Mouse (Mus musculus): Measurements from ENCODE around the gene Ctrc. TPM values are rescaled to one million over a fixed set of nuclear protein-coding genes. Genes with fewer than 3 reads are reported as not detected.

The Ctrc gene
- total RNA-seq, 2 experiments from 2014 or later = not detected

DNA sequence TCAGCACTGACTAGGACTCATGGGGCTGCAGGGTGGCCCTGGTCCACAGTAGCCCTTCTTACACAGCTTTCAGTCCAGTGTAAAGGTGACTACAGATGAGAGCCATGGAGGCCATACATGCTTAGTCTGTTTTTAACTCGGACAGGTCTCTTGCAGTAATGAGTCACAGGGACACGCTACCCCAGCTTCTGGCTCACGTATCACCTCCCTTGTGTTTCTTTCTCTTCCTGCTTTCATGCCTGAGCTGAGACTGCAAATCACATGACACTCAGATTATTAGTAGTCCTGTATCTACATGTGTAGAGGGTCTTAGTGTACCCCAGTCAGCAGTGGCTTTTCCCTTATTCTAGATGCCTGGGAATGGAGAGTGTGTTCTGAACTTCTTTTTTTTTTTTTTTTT lies 81.2 kb downstream of the Ctrc start:
- DNase-seq = no peak
- intact Hi-C loops (cut with DNase I; ENCODE audit: low total_unique reads) = no loop called here

Other genes starting within 250 kb of the Ctrc start
- 1 to 10 TPM; 2.5 to 3.9 TPM for gene Fblim1, start 240.3 kb downstream of the Ctrc start, total RNA-seq (2021)
- gene Tmem82, start 227.7 kb downstream of the Ctrc start, total RNA-seq (2021) = 1 to 10 TPM in 1 of 2 experiments, under 1 TPM in 1; 0.66 to 1.8 TPM
- gene Slc25a34, start 222.5 kb downstream of the Ctrc start, total RNA-seq (2021) = 10 to 100 TPM in 1 of 2 experiments, 1 to 10 TPM in 1; 9.0 to 17.7 TPM
- 10 to 100 TPM; 22.2 to 27.7 TPM for gene Plekhm2, start 181.5 kb downstream of the Ctrc start, total RNA-seq (2021)
- 1 to 10 TPM; 6.0 TPM for gene Rsc1a1, start 160.8 kb downstream of the Ctrc start, total RNA-seq (2021)
- 10 to 100 TPM; 35.0 to 37.6 TPM for gene Ddi2, start 122.9 kb downstream of the Ctrc start, total RNA-seq (2021)
- gene Agmat, start 99.7 kb downstream of the Ctrc start, total RNA-seq (2021) = under 1 TPM in 1 of 2 experiments, not detected in 1; 0.82 TPM
- gene Dnajc16, start 55.4 kb downstream of the Ctrc start, total RNA-seq (2021) = 1 to 10 TPM; 8.6 to 9.4 TPM
- 1 to 10 TPM; 3.7 to 4.8 TPM for gene Casp9, start 52.7 kb downstream of the Ctrc start, total RNA-seq (2021)
- not detected for gene Cela2a, start 20.2 kb downstream of the Ctrc start, total RNA-seq (2021)
- 10 to 100 TPM; 13.8 to 17.6 TPM for gene Efhd2, start 28.6 kb upstream of the Ctrc start, total RNA-seq (2021)
- gene Fhad1, start 168.7 kb upstream of the Ctrc start, total RNA-seq (2021) = 1 to 10 TPM; 1.4 to 1.7 TPM
- 1 to 10 TPM; 2.5 to 2.8 TPM for gene Tmem51, start 237.9 kb upstream of the Ctrc start, total RNA-seq (2021)

All from gastrocnemius, postnatal 14 days (tissue).